Mouse (Mus musculus) monocyte, adult 5-6 weeks (primary cell): ENCODE measurements around the gene Svs1. TPM values are rescaled to one million over a fixed set of nuclear protein-coding genes. Genes with fewer than 3 reads are reported as not detected.

ENCODE experiments used
- ATAC-seq: fragments of 153-309, 156-312 bp; replicated peaks from 2 replicates; pipeline ENCODE4 v1.8.0; 2017; ENCODE audit warnings: mild to moderate bottlenecking; ENCODE audit not compliant: low TSS enrichment, insufficient number of reproducible peaks, severe bottlenecking, poor library complexity, low FRiP score
- total RNA-seq: library from RNA; stranded (forward); fragments of 200-1000, 200-491, 200-594 nt; gene quantifications from 3 replicates; pipeline ENCODE4 v1.2.3, GENCODE M21; 2017

The Svs1 gene
- total RNA-seq, 1 experiment from 2014 or later = not detected

DNA sequence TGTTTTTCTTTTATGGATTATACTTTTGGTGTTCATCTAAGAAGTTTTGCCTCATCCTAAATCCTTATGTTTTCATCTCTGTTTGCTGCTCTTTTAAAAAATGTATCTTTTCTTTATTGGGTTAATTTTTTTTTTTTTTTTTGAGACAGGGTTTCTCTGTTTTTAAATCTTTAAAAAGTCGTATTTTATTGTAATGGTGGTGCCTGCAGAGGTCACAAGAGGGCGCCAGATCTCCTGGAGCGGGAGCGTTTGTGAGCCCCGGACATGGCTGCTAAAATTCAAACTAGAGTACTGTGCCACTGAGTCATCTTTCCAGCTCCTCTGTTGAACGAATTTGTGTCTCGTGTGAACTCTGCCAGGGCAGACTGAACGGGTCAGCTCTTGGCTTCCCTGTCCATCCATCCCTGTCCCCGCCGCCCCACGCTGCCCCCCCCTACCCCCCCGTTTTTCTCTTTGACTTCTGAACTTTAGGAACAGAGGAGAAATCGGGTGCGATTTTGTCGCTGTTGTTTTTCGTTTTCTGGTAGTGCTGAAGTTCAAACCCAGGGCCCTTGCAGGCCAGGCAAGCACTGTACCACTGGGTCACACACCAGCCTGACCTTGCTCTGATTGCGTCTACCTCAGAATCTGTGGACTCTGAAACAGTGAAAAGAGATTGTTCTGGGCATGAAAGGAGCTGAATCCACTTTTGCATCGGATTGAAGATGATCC, 53.0 kb downstream of the Svs1 start:
- peak; percentile 66; the same call in 1 of the 2 replicates for ATAC-seq

Other genes starting within 250 kb of the Svs1 start
- 99.2 to 313 TPM (median 123 TPM) in 3 replicates for gene Gimap1, start 247.8 kb upstream of the Svs1 start, total RNA-seq
- gene Gimap5, start 240.7 kb upstream of the Svs1 start, total RNA-seq = 91.7 to 178 TPM (median 113 TPM) in 3 replicates
- 92.2 to 334 TPM (median 99.5 TPM) in 3 replicates for gene Gimap3, start 216.0 kb upstream of the Svs1 start, total RNA-seq
- gene Tmem176a, start 145.9 kb upstream of the Svs1 start, total RNA-seq = 2.7 to 9.7 TPM (median 4.4 TPM) in 3 replicates
- gene Tmem176b, start 145.4 kb upstream of the Svs1 start, total RNA-seq = 19.1 to 28.4 TPM (median 27.7 TPM) in 3 replicates
- gene Aoc1, start 114.0 kb upstream of the Svs1 start, total RNA-seq = not detected in 3 replicates
- gene 1600015I10Rik, start 57.0 kb upstream of the Svs1 start, total RNA-seq = not detected in 3 replicates
- gene Doxl2, start 11.9 kb upstream of the Svs1 start, total RNA-seq = not detected in 3 replicates
- gene Gpnmb, start 49.7 kb downstream of the Svs1 start, total RNA-seq = 0.68 TPM in 1 of 3 replicates, not detected in the others
- 35.9 to 63.9 TPM (median 48.0 TPM) in 3 replicates for gene Malsu1, start 86.9 kb downstream of the Svs1 start, total RNA-seq
- gene Igf2bp3, start 228.1 kb downstream of the Svs1 start, total RNA-seq = 0.19 to 0.29 TPM in 2 of 3 replicates, not detected in the other